Mouse (Mus musculus): Measurements from ENCODE around the gene Prnd.

Prnd gene

GRCm38 (mm10) chr2:131950598-131951095, at the start of gene Prnd:
Gene Prnd (plus strand): TSS chr2:131950861.
- no peak for DNase-seq (ENCODE audit: low read depth, low spot score)

GRCm38 (mm10) chr2:131902423-131902822, 48.2 kb upstream of the Prnd start:
- DNase-seq (ENCODE audit: low read depth, low spot score), result no peak

GRCm38 (mm10) chr2:131902867-131903266, 47.8 kb upstream of the Prnd start:
- DNase-seq (ENCODE audit: low read depth, low spot score), result no peak

GRCm38 (mm10) chr2:131905025-131905424, 45.6 kb upstream of the Prnd start:
- DNase-seq (ENCODE audit: low read depth, low spot score), result peak; percentile 28

- no peak for DNase-seq (ENCODE audit: low read depth, low spot score)
Observed at GRCm38 (mm10) chr2:131905776-131906175, 44.9 kb upstream of the Prnd start.

- no peak for DNase-seq (ENCODE audit: low read depth, low spot score)
Observed at GRCm38 (mm10) chr2:131906266-131906665, 44.4 kb upstream of the Prnd start.

- DNase-seq (ENCODE audit: low read depth, low spot score), result no peak
Observed at GRCm38 (mm10) chr2:131906846-131907245, 43.8 kb upstream of the Prnd start.

GRCm38 (mm10) chr2:131907311-131907710, 43.4 kb upstream of the Prnd start:
- DNase-seq (ENCODE audit: low read depth, low spot score), result no peak

GRCm38 (mm10) chr2:131908351-131908861, 42.3 kb upstream of the Prnd start:
- DNase-seq (ENCODE audit: low read depth, low spot score), result no peak

- no peak for DNase-seq (ENCODE audit: low read depth, low spot score)
Observed at GRCm38 (mm10) chr2:131908906-131909305, 41.8 kb upstream of the Prnd start.

- DNase-seq (ENCODE audit: low read depth, low spot score), result peak; percentile 91
Observed at GRCm38 (mm10) chr2:131909683-131910572, 40.7 kb upstream of the Prnd start, which contains the start of the genes Prnp and Prn. Gene Prnp (plus strand): TSS chr2:131909928. Gene Prn (plus strand): TSS chr2:131909957.

- no peak for DNase-seq (ENCODE audit: low read depth, low spot score)
Observed at GRCm38 (mm10) chr2:131910847-131911246, 39.8 kb upstream of the Prnd start.

GRCm38 (mm10) chr2:131911341-131911740, 39.3 kb upstream of the Prnd start:
- DNase-seq (ENCODE audit: low read depth, low spot score), result no peak

- DNase-seq (ENCODE audit: low read depth, low spot score), result no peak
Observed at GRCm38 (mm10) chr2:131912526-131913258, 38.0 kb upstream of the Prnd start.

GRCm38 (mm10) chr2:131932275-131932902, 18.3 kb upstream of the Prnd start:
- DNase-seq (ENCODE audit: low read depth, low spot score), result no peak

- DNase-seq (ENCODE audit: low read depth, low spot score), result no peak
Observed at GRCm38 (mm10) chr2:131933013-131933412, 17.6 kb upstream of the Prnd start.

GRCm38 (mm10) chr2:131933598-131933997, 17.1 kb upstream of the Prnd start:
- DNase-seq (ENCODE audit: low read depth, low spot score), result no peak

GRCm38 (mm10) chr2:131934243-131934642, 16.4 kb upstream of the Prnd start:
- no peak for DNase-seq (ENCODE audit: low read depth, low spot score)

- no peak for DNase-seq (ENCODE audit: low read depth, low spot score)
Observed at GRCm38 (mm10) chr2:131935390-131936105, 15.1 kb upstream of the Prnd start.

GRCm38 (mm10) chr2:131936410-131936809, 14.3 kb upstream of the Prnd start:
- DNase-seq (ENCODE audit: low read depth, low spot score), result no peak

Measured in c-Kit-negative CD71-positive TER-119-positive erythroid progenitor cells, embryonic 14.5 days (primary cell).